Mouse (Mus musculus): ENCODE results near the gene Kif26a.

Kif26a gene

GRCm38 (mm10) chr12:112170671-112171574 lies 24.9 kb downstream of the Kif26a start:
- DNase-seq, result no peak

DNA sequence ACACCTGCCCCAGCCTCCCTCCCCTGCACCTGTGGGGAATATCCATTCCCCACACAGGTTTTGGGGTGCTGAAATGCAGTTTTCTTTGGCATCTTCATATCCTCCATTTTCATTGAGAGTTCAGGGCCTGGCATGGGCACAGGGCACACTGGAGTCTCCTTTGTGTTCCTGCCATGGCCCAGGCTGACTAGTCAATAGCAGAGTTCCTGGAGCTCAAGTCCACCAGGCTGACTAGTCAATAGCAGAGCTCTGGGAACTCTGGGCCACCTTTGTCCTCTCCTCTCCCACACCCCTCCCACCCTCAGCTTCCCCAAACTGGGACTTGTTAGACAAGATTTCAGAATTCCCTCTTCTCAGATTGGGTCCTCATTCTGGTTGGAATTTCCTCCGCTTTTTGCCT lies 25.6 kb downstream of the Kif26a start:
- no peak for DNase-seq

DNA sequence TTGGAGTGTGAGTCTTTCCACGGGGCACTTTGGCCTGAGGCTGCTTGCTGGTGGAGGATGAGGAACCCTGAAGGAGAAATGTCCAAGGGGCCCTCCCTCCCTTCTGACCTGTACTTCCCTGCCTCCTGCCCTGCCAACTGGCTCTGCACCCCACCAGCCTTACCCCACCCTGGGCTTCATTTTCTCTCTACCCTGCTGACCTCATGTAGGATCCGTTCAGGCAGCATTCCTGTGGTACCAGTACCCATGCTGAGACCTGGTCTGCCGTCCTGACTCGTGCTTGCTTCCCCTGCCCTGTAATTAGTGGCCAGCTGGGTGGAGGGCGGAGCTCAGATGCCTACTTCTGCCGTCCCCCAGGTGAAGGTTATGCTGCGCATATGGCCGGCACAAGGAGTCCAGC lies 26.2 kb downstream of the Kif26a start:
- no peak for DNase-seq

DNA sequence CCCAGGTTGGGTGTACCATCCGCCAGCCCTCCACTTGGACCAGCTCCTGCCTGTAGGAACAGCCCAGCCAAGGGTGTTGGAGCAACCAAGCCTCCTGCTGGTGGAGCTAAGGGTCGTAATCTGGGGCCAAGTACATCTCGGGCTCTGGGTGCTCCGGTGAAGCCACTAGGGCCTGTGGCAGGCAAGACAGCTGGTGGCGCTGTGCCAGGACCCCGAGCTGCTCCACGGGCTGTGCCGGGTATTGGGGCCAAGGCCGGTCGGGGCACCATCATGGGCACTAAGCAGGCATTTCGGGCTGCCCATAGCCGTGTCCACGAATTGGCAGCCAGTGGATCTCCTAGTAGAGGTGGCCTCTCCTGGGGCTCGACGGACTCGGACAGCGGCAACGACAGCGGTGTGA lies 31.7 kb downstream of the Kif26a start:
- no peak for DNase-seq

DNA sequence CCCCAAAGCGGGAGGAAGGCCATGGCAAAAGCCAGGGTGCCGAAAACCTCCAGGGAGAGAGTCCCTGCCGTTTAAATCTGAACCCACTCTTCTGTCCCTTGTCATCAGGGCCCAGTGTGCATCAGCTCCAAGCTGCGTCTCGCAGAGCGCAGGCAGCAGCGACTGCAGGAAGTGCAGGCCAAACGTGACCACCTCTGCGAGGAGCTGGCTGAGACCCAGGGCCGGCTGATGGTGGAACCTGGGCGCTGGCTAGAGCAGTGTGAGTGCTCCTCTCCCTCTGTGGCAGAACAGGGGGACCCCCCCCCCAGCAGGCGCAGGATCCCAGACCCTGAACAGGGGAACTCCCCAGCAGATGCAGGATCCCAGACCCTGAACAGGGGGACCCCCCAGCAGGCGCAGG lies 33.7 kb downstream of the Kif26a start:
- no peak for DNase-seq

DNA sequence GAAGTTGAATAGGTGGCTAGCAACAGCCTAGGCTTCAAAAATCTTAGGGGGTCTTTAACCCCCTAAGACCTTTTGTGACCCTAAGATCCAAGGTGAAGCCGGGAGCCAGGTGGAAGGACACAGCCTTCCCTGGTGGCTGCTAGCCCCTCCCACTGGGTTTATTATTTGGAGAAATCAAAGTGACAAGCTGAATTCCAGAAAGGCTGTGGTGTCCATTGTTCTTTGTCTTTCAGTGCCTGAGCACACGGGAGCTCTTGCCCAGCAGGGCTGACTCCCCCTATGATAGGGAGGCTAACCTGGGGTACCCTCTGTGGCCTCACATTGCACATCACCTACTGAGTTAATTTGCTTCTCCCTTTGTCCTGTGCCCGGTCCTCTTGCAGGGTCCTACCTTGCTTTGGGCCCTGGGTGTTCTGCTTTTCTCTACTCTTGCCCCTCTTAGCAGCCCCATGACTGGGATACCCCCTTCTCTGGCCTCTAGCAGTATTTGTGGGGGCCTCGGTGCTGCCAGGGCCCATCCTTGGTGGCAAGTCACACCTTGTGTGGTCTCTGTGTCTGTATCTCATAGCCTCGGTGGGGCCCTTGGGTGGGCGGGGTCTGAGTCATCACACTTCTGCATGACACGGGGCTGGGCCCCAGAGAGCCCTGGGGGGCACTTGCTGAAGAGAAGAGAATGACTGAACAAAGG lies 36.1 kb downstream of the Kif26a start:
- DNase-seq, result no peak

GRCm38 (mm10) chr12:112182609-112182955 lies 36.6 kb downstream of the Kif26a start:
- DNase-seq, result no peak

- peak; percentile 35 to 64 for DNase-seq
Measured at GRCm38 (mm10) chr12:112183675-112184074, 37.7 kb downstream of the Kif26a start.

DNA sequence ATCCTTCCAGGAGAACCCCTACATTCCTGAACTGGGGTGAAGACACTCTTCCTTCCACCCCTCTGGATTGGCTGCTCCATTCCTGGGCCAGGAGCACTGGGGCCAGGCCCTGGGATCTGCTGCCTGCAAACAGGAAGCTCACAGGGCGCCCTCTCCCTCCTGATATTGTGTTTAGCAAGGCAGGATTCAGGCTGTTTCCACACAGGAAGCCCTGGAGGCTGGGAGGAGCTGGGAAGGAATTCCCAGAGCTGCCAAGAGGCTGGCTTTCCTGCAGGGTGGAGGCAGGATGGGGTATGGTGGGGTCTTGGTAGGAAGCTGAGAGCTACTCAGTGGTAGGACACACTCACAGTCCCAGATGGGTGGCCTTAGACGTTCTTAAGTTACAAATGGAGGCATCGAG lies 38.4 kb downstream of the Kif26a start:
- peak; percentile 78 to 89 for DNase-seq

GRCm38 (mm10) chr12:112186899-112187298 lies 40.9 kb downstream of the Kif26a start:
- no peak for DNase-seq

GRCm38 (mm10) chr12:112191753-112192152 lies 45.7 kb downstream of the Kif26a start:
- DNase-seq, result no peak

DNA sequence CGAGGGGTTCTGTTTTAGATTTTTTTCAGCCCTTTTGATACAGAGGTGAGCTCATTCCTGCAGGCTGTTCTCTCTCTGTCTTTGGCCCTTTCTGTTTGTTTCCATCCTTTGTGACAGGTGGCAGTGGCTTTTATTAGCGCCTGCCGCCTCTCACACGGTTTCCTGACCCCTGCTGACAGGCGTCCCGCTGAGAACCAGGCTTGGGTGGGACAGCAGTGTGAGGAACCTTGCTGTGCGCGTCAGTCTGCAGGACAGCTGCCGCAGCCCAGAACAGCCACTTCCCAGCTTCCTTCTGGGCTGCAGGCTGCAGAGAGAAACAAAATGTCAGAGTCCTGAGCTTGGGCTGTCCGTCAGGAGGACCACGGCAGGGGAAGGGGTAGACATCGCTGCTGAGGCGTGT lies 49.0 kb downstream of the Kif26a start:
- DNase-seq, result no peak

DNA sequence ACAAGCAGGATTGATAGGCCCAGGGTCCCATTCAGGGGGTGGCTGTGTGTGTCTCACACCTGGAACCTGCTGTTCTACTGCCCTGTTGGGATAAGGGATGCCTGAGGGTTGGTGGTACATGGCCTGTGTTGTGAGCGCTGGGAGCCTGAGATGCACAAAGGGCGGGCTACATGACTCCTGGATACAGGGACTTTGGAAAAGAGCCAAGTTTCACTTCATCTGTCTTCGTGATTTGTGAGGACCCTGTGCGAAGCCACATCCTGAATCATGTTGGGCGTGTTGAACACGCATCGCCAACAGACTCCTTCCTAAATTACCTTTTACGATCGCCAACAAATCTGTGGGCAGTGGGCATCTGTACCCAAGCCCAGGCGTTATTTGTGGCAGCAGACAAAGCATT lies 50.6 kb downstream of the Kif26a start:
- DNase-seq, result no peak

DNA sequence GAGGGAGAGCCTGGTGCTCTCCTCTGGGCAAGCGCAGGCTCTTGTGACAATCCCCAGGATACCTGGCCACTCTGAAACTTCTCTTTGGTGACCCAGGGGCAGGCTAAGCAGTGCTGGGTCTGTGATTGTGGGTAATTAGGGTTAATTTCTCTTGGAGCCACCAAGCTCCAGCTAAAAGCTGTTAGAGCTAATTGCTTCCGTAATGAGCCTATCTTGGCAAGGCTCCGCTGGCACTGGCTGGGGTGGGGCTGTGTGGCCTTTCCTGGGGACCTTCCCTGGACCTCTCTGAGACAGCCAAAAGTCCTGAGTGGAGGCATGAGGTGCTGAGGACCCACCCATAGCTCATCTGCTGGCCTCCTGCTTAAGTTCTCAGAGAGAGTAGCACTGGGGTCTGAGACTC lies 53.4 kb downstream of the Kif26a start:
- no peak for DNase-seq

GRCm38 (mm10) chr12:112200045-112200444 lies 54.0 kb downstream of the Kif26a start:
- peak; percentile 27 to 52 for DNase-seq

- DNase-seq, result no peak
Measured at GRCm38 (mm10) chr12:112207163-112207562, 61.2 kb downstream of the Kif26a start.

DNA sequence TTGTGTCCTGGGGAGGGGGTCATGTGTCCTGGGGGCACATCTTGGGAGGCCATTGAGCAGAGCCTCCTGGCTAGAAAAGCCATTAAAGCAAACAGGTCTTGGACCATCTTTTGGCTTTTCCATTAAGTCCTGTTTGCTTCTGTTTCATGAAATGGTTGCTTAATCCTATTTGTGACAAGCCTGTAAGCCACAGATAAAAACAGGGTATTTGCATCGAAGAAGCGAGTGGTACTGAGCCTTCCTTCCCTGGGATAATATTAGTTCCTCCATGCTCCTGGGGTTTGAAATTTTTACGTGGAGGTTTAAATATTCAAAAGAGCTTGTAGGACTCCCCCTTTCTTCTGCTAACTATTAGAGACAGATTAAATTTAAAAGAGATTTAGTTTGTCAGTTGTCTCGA lies 61.7 kb downstream of the Kif26a start:
- no peak for DNase-seq

GRCm38 (mm10) chr12:112210622-112211021 lies 64.6 kb downstream of the Kif26a start:
- no peak for DNase-seq

DNA sequence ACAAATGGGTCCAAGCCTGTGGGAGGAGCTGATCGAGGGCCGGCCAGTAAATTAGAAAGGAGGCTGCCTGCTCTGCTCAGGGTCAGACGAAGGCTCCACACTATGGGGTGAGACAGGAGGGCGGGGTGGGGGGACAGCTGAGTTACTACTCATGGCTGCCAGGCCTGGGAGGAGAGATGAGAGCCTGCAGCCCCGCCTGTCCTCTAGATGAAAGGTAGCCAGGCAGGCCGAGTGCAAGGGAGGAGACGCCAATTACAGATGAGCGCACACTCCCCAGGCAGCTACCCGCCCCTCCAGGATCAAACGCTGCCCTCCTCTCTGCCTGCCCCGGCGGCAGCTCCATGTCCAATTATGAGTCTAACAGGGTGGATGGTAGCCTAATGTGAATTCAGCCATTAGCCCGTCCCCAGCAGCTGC lies 68.4 kb downstream of the Kif26a start:
- no peak for DNase-seq

DNA sequence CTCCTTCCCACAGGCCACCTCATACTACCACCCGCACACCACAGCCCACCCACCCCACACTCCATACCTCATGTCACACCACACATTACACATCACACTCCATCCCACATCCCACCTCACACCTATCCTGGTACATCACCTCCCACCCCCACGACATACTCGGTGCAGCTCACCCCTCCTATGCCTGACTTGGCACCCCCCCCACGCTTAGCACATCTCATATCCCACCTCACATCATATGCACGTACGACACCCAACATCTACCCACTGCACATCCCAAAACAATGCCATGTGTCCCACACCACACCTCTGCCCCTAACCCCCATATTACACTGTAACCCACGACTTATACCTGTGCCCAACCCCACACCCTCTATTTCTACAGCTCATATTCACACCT lies 69.5 kb downstream of the Kif26a start:
- no peak for DNase-seq

GRCm38 (mm10) chr12:112217021-112217420 lies 71.0 kb downstream of the Kif26a start:
- DNase-seq, result no peak

DNA sequence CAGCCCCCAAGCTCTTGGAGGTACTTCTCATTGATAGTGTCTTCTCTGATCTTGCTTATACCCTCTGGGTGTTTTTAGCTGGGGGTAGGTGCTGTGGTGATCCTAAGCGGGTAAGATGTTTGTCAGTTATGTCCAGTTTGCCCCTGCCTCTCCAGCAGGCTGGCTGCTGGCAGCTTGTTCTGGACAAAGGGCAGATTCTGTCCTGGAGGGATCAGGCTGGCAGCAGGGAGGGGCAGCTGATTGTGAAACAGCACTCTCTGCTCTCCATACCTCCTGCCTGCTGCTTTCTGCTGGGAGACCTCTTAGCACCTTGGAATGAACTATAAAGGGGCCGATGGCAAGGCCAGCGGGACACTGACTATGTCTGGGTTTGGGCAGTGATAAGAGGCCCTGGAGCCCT lies 71.7 kb downstream of the Kif26a start:
- DNase-seq, result no peak

DNA sequence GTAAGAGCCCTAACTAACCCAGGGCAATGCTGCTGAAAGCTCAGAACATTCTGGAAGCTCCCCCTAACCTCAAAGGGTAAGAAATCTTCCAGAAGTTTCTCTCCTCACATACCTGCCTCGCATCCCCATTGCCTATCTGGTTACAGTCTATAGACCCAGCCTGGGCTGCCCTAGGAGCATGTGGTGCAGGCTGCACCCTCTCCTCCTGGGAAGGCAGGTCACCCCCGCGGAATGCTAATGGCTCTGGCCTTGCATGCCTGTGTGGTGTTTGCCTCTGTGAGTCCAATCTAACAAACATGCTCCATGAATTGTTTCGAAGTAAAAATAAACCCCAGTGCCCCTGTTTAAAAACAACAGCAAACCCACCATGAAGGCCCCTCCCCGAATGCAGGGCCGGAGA lies 75.3 kb downstream of the Kif26a start:
- DNase-seq, result no peak

DNA sequence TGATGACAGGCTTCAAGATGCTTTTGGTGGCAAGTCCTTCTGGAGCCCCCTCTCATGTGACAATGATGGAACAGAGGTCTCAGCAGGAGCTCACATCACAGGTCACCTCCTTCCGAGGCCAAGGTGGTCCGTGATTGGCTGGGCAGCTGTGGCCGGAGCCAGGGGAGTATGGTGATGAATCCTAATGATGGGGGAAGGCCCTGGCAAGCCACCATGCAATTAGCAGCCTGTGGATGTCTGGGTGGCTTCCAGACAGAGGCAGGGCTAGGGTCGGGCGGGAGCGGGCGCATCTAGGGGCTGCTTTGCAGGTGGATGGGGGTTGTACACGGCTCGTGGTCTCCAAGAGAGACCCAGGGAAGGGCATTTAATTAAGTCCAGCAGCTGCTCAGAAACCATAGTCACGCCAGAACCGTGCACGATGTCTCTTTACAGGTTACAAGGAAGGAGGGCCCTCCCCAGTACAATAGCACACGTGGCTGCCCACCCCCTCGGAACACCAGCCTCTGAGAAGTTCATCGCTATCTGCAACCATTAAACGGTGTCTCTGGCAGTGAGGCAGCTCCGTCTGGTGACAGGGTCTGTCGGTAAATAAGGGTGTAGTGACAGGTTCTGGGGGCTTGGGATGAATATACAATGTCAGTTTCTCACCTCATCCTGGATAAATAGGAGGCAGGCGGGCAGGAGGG lies 75.9 kb downstream of the Kif26a start:
- DNase-seq, result no peak
